ENCODE assay signal across 13 mouse cellular contexts in the genomic region with DNA sequence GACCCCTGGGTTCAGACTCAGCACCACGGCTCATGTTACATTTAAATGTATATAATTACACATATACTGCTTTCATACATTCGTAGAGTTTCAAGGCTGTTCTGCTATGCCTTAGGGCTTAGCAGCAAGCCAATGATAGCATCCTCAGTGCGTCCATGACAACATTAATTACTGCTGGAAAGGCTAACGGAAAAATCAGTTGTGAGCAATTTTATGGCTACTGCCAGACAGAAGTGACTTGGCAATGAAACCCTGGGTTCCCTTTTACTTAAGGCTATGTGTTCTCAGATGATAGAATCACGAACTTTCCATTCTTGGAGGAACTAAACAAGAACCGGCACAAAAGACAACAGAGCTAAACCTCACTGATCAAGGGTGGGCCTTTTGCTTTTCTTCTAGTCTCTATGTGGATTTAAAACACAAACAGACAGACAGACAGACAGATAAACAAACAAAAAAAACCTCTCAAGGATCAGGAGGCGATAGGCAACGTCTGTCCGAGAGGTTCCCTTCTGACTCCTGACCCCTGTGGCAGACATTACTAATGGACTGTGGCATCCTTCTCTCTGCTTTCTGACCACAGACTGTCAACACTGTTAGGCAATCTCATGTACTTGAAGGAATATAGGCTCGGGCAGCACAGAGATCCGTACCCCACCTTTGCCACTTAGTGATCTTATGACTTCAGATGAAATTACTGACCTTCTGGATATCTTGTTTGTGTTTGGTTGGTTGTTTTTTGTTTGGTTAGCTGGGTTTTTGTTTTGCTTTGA.
DNase-seq lines count a peak whose midpoint lies in the region; ATAC-seq and TF ChIP-seq lines count a peak whose summit lies in the region.
"Had no signal": no experiment of that assay in that cellular context is flagged by ENCODE, and none has a peak within 500 bp of the region (broad histone marks: within the 10 kb centered on the region; RNA-seq: fewer than 3 reads in every experiment).

No protein-coding gene starts in this region.

- ATAC-seq in embryonic facial prominence, embryonic 11.5 days (replicated peaks; ENCODE audit: insufficient number of reproducible peaks, low FRiP score, low TSS enrichment, low read depth) = no peak
- no peak for ATAC-seq in limb, embryonic 14.5 days (ENCODE audit: low FRiP score, low read depth)
- ATAC-seq in embryonic facial prominence, embryonic 14.5 days (ENCODE audit: low read depth) = peak; percentile 47; the same call in 1 of the 2 replicates
- peak; percentile 87 for ATAC-seq in megakaryocyte progenitor cell, adult 5-6 weeks (replicated peaks; ENCODE audit: poor library complexity)
- ATAC-seq: intestine, embryonic 15.5 days; liver, postnatal 0 days had no signal

- H3K36me3 ChIP-seq in embryonic facial prominence, embryonic 11.5 days (replicated peaks; ENCODE audit: control insufficient read depth, insufficient read depth, low read depth, low read length) = no peaks in the 10 kb centered on the region
- H3K36me3 ChIP-seq in embryonic facial prominence, embryonic 10.5 days (replicated peaks) = no peaks in the 10 kb centered on the region
- H3K36me3 ChIP-seq in limb, embryonic 14.5 days (ENCODE audit: control insufficient read depth, insufficient read depth, low read length) = no peaks in the 10 kb centered on the region
- no peaks in the 10 kb centered on the region for H3K36me3 ChIP-seq in limb, embryonic 10.5 days
- no peaks in the 10 kb centered on the region for H3K36me3 ChIP-seq in embryonic facial prominence, embryonic 14.5 days (ENCODE audit: control insufficient read depth, insufficient read depth, low read length)
- H3K36me3 ChIP-seq: forebrain, embryonic 10.5 days; G1E; intestine, embryonic 15.5 days had no signal

- 40% methylated on average over 11 of the region's 11 CpGs for WGBS in embryonic facial prominence, embryonic 11.5 days
- WGBS in embryonic facial prominence, embryonic 10.5 days = 41% methylated on average over 11 of the region's 11 CpGs
- 43% methylated on average over 11 of the region's 11 CpGs for whole genome bisulfite sequencing in limb, embryonic 14.5 days
- WGBS in limb, embryonic 10.5 days = 58% methylated on average over 11 of the region's 11 CpGs
- 29% methylated on average over 11 of the region's 11 CpGs for WGBS in embryonic facial prominence, embryonic 14.5 days

- H3K4me1 ChIP-seq in embryonic facial prominence, embryonic 11.5 days (ENCODE audit: control insufficient read depth, insufficient read depth, low read length) = no peaks in the 10 kb centered on the region
- H3K4me1 ChIP-seq in embryonic facial prominence, embryonic 10.5 days = peaks cover 22% of the 10 kb centered on the region
- H3K4me1 ChIP-seq in limb, embryonic 14.5 days (ENCODE audit: control insufficient read depth, insufficient read depth, low read length) = peaks cover 16% of the 10 kb centered on the region
- peaks cover 17% of the 10 kb centered on the region for H3K4me1 ChIP-seq in limb, embryonic 10.5 days
- H3K4me1 ChIP-seq in embryonic facial prominence, embryonic 14.5 days (ENCODE audit: control insufficient read depth, insufficient read depth, low read length) = peaks cover 8% of the 10 kb centered on the region
- H3K4me1 ChIP-seq: forebrain, embryonic 10.5 days had no signal

- H3K4me2 ChIP-seq in embryonic facial prominence, embryonic 11.5 days (ENCODE audit: low read depth, low read length) = no peak overlapping the region
- no peak overlapping the region for H3K4me2 ChIP-seq in limb, embryonic 14.5 days (replicated peaks; ENCODE audit: low read depth, low read length, severe bottlenecking)
- H3K4me2 ChIP-seq in embryonic facial prominence, embryonic 14.5 days (ENCODE audit: low read depth, low read length) = no peak overlapping the region
- H3K4me2 ChIP-seq: intestine, embryonic 15.5 days had no signal

- H3K4me3 ChIP-seq in embryonic facial prominence, embryonic 11.5 days (ENCODE audit: low read depth, low read length) = no peak overlapping the region
- no peak overlapping the region for H3K4me3 ChIP-seq in embryonic facial prominence, embryonic 10.5 days
- no peak overlapping the region for H3K4me3 ChIP-seq in limb, embryonic 14.5 days (replicated peaks; ENCODE audit: low read length)
- H3K4me3 ChIP-seq in limb, embryonic 10.5 days = no peak overlapping the region
- H3K4me3 ChIP-seq in embryonic facial prominence, embryonic 14.5 days (ENCODE audit: low read depth, low read length) = no peak overlapping the region
- H3K4me3 ChIP-seq: forebrain, embryonic 10.5 days; intestine, embryonic 15.5 days had no signal

- no peak overlapping the region for H3K27ac ChIP-seq in embryonic facial prominence, embryonic 11.5 days (replicated peaks; ENCODE audit: low read depth, low read length)
- H3K27ac ChIP-seq in embryonic facial prominence, embryonic 10.5 days (replicated peaks) = no peak overlapping the region; the same call in 1 of the 2 replicates
- H3K27ac ChIP-seq in limb, embryonic 14.5 days (replicated peaks; ENCODE audit: low read depth, low read length) = no peak overlapping the region; the same call in 1 of the 2 replicates
- no peak overlapping the region for H3K27ac ChIP-seq in limb, embryonic 10.5 days
- 0 out of 2 replicates have a peak overlapping the region, but pooled peaks have one; percentile 6 for H3K27ac ChIP-seq in embryonic facial prominence, embryonic 14.5 days (replicated peaks; ENCODE audit: low read depth, low read length)
- H3K27ac ChIP-seq: forebrain, embryonic 10.5 days; intestine, embryonic 15.5 days had no signal

- no peaks in the 10 kb centered on the region for H3K9me3 ChIP-seq in embryonic facial prominence, embryonic 11.5 days (replicated peaks; ENCODE audit: control insufficient read depth, low read length)
- no peaks in the 10 kb centered on the region for H3K9me3 ChIP-seq in embryonic facial prominence, embryonic 10.5 days
- no peaks in the 10 kb centered on the region for H3K9me3 ChIP-seq in limb, embryonic 14.5 days (ENCODE audit: control insufficient read depth, low read length)
- H3K9me3 ChIP-seq in limb, embryonic 10.5 days (replicated peaks) = no peaks in the 10 kb centered on the region
- H3K9me3 ChIP-seq in embryonic facial prominence, embryonic 14.5 days (ENCODE audit: control insufficient read depth, low read length) = no peaks in the 10 kb centered on the region
- H3K9me3 ChIP-seq: forebrain, embryonic 10.5 days; intestine, embryonic 15.5 days had no signal

- no peak for TF ChIP-seq POLR2A in limb, embryonic 14.5 days (IDR thresholded peaks at IDR 0.05; ENCODE audit: borderline replicate concordance, extremely low read depth, insufficient read depth, insufficient read length)

- DNase-seq in embryonic facial prominence, embryonic 11.5 days (ENCODE audit: low spot score) = peak; percentile 49
- DNase-seq in embryonic facial prominence, embryonic 10.5 days (ENCODE audit: low spot score) = no peak
- peak; percentile 75 for DNase-seq in limb, embryonic 14.5 days (ENCODE audit: low spot score)
- no peak for DNase-seq in limb, embryonic 10.5 days (ENCODE audit: low spot score)
- DNase-seq in embryonic facial prominence, embryonic 14.5 days (ENCODE audit: low spot score) = peak; percentile 84
- no peak for DNase-seq in right cerebral cortex, postnatal 36 days (ENCODE audit: low spot score in 2 of 2)
- DNase-seq in thymus, postnatal 36 days = no peak
- DNase-seq: cerebellum, postnatal 36 days; liver, postnatal 0 days had no signal

- no peak overlapping the region for H3K9ac ChIP-seq in embryonic facial prominence, embryonic 11.5 days (replicated peaks; ENCODE audit: low read length)
- H3K9ac ChIP-seq in limb, embryonic 14.5 days (ENCODE audit: low read depth, low read length, severe bottlenecking) = no peak overlapping the region
- H3K9ac ChIP-seq in embryonic facial prominence, embryonic 14.5 days (ENCODE audit: low read depth, low read length) = no peak overlapping the region
- H3K9ac ChIP-seq: intestine, embryonic 15.5 days; liver, postnatal 0 days had no signal

- H3K27me3 ChIP-seq in embryonic facial prominence, embryonic 11.5 days (ENCODE audit: control insufficient read depth, insufficient read depth, low read length) = no peaks in the 10 kb centered on the region
- H3K27me3 ChIP-seq in embryonic facial prominence, embryonic 10.5 days (replicated peaks; ENCODE audit: low read depth, poor library complexity, severe bottlenecking) = no peaks in the 10 kb centered on the region
- H3K27me3 ChIP-seq in limb, embryonic 14.5 days (ENCODE audit: control insufficient read depth, insufficient read depth, low read length) = no peaks in the 10 kb centered on the region
- no peaks in the 10 kb centered on the region for H3K27me3 ChIP-seq in limb, embryonic 10.5 days (ENCODE audit: low read depth, poor library complexity, severe bottlenecking)
- H3K27me3 ChIP-seq in embryonic facial prominence, embryonic 14.5 days (replicated peaks; ENCODE audit: control insufficient read depth, insufficient read depth, low read length) = no peaks in the 10 kb centered on the region
- H3K27me3 ChIP-seq: intestine, embryonic 15.5 days had no signal

Comparison
In these comparisons a context has a peak if more than half of its experiments do, and no peak if none do; other contexts are left out.
1. ATAC-seq: peak in embryonic facial prominence, embryonic 14.5 days (single experiment) and megakaryocyte progenitor cell, adult 5-6 weeks (single experiment); none in embryonic facial prominence, embryonic 11.5 days (single experiment) and limb, embryonic 14.5 days (single experiment).
2. DNase-seq: peak in embryonic facial prominence, embryonic 11.5 days (single experiment), limb, embryonic 14.5 days (single experiment) and embryonic facial prominence, embryonic 14.5 days (single experiment); none in embryonic facial prominence, embryonic 10.5 days (single experiment), limb, embryonic 10.5 days (single experiment), right cerebral cortex, postnatal 36 days (0 of 2) and thymus, postnatal 36 days (0 of 2).